Mouse (Mus musculus) myocyte (in vitro differentiated cells): ENCODE results near the gene Gm37240.
A peak's percentile ranks its signal among the peaks of the same experiment; 100 is the strongest.

Source experiments
- CEBPB ChIP-seq: IDR thresholded peaks from 2 replicates; pipeline ENCODE4 v1.6.1; 2011; ENCODE audit warnings: mild to moderate bottlenecking, moderate library complexity; ENCODE audit not compliant: poor library complexity, insufficient read depth, severe bottlenecking
- E2F4 ChIP-seq: IDR thresholded peaks from one replicate; pipeline ENCODE4 v1.6.1; 2011; ENCODE audit warnings: mild to moderate bottlenecking, control low read depth, moderate library complexity; ENCODE audit not compliant: insufficient read depth
- MAX ChIP-seq: IDR thresholded peaks from one replicate; pipeline ENCODE4 v1.6.1; 2011; ENCODE audit warnings: low read depth, mild to moderate bottlenecking, control low read depth
- MYOD1 ChIP-seq, 3 experiments: IDR thresholded peaks; one replicate each; pipeline ENCODE4 v1.6.1; 2011; ENCODE audit warnings: control low read depth in 2 of 3, low read depth in 2 of 3, mild to moderate bottlenecking in 2 of 3, moderate library complexity in 1 of 3; ENCODE audit not compliant: insufficient read length in 2 of 3, control insufficient read depth in 1 of 3
- MYOG ChIP-seq, 3 experiments: IDR thresholded peaks; one replicate each; pipeline ENCODE4 v1.6.1; 2011; ENCODE audit warnings: control low read depth in 2 of 3, low read depth in 2 of 3, mild to moderate bottlenecking in 2 of 3; ENCODE audit not compliant: insufficient read length in 2 of 3, control insufficient read depth in 1 of 3, insufficient read depth in 1 of 3
- POLR2A ChIP-seq: IDR thresholded peaks from one replicate; pipeline ENCODE4 v1.6.1; 2011; ENCODE audit warnings: low read depth, mild to moderate bottlenecking, control low read depth, moderate library complexity; ENCODE audit not compliant: insufficient read length
- POLR2AphosphoS2 ChIP-seq: IDR thresholded peaks from one replicate; pipeline ENCODE4 v1.6.1; 2011; ENCODE audit warnings: low read depth, control low read depth; ENCODE audit not compliant: insufficient read length
- REST ChIP-seq: IDR thresholded peaks from one replicate; pipeline ENCODE4 v1.6.1; 2011; ENCODE audit warnings: mild to moderate bottlenecking, control low read depth, moderate library complexity; ENCODE audit not compliant: insufficient read depth, insufficient read length
- SRF ChIP-seq: IDR thresholded peaks from one replicate; pipeline ENCODE4 v1.6.1; 2011; ENCODE audit warnings: low read depth; ENCODE audit not compliant: control insufficient read depth, insufficient read length
- TCF12 ChIP-seq: IDR thresholded peaks from one replicate; pipeline ENCODE4 v1.6.1; 2011; ENCODE audit warnings: mild to moderate bottlenecking, control low read depth; ENCODE audit not compliant: poor library complexity, insufficient read depth, severe bottlenecking
- TCF3 ChIP-seq: IDR thresholded peaks from one replicate; pipeline ENCODE4 v1.6.1; 2011; ENCODE audit warnings: low read depth, control low read depth; ENCODE audit not compliant: insufficient read length
- USF1 ChIP-seq: IDR thresholded peaks from one replicate; pipeline ENCODE4 v1.6.1; 2011; ENCODE audit warnings: low read depth, mild to moderate bottlenecking, control low read depth, moderate library complexity

DNA sequence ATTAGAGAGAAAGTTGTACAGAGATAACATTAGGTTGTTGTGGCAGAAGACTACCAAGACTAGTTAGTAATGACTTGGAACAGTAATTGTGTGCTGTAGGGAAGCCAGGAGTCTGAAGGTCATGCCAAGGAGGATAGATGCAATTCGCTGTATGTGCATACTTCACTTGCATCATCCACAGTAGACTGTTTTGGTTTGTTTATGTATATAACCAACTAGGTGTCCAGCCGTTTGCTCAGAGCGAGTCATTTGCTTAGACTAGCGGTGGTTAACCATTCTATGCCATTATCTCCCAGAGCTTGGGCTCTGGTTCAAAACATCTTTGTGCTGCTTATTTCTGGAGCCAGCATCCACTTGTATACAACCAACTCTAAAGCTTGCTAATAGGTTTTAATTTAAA, 937.9 kb downstream of the Gm37240 start:
- no peak for TF ChIP-seq POLR2A
- TF ChIP-seq MYOG (IDR thresholded peaks at IDR 0.05; ENCODE audit: control insufficient read depth in 1 of 3, insufficient read depth in 1 of 3, insufficient read length in 2 of 3, low read depth in 2 of 3) = no peak
- TF ChIP-seq USF1 = no peak
- TF ChIP-seq TCF12 = no peak
- no peak for TF ChIP-seq E2F4
- TF ChIP-seq CEBPB = peak; percentile 52; the same call in 1 of the 2 replicates
- no peak for TF ChIP-seq POLR2AphosphoS2
- no peak for TF ChIP-seq MYOD1 (IDR thresholded peaks at IDR 0.05; ENCODE audit: control insufficient read depth in 1 of 3, insufficient read length in 2 of 3, low read depth in 2 of 3)
- no peak for TF ChIP-seq REST
- no peak for TF ChIP-seq MAX
- TF ChIP-seq TCF3 = no peak
- no peak for TF ChIP-seq SRF
